8 mouse cellular contexts compared by ENCODE assay signal in genomic region chr2:173306734-173307525, GRCm38 (mm10). TPM values are rescaled to one million over a fixed set of nuclear protein-coding genes. Genes with fewer than 3 reads are reported as not detected.
DNase-seq lines count a peak whose midpoint lies in the region; ATAC-seq and TF ChIP-seq lines count a peak whose summit lies in the region.

No protein-coding gene starts in this region.

- peak; percentile 33 to 57 for DNase-seq in cerebellum, adult 18-20 months
- peak; percentile 69 to 78 for DNase-seq in frontal cortex, postnatal 25 days (ENCODE audit: low spot score in 2 of 2)
- DNase-seq in layer of hippocampus, adult 9-10 months (ENCODE audit: low spot score), result peak; percentile 59
- DNase-seq in right cerebral cortex, postnatal 25 days, result peak; percentile 80
- DNase-seq in liver, result no peak

- peaks cover 11% of the 10 kb centered on the region for H3K27me3 ChIP-seq in E14TG2a.4 (ENCODE audit: insufficient read depth, low read length)
- no peaks in the 10 kb centered on the region; the same call in none of the 2 replicates for H3K27me3 ChIP-seq in hindbrain, embryonic 12.5 days

- peaks cover 65% of the 10 kb centered on the region for H3K4me1 ChIP-seq in E14TG2a.4 (replicated peaks; ENCODE audit: low read depth, low read length)
- peaks cover 17% of the 10 kb centered on the region for H3K4me1 ChIP-seq in hindbrain, embryonic 12.5 days

- H3K9me3 ChIP-seq in E14TG2a.4 (ENCODE audit: low read length), result no peaks in the 10 kb centered on the region
- no peaks in the 10 kb centered on the region for H3K9me3 ChIP-seq in hindbrain, embryonic 12.5 days (replicated peaks)

- 0 out of 2 replicates have a peak overlapping the region, but pooled peaks have one; percentile 13 for H3K9ac ChIP-seq in hindbrain, embryonic 12.5 days

- H3K4me2 ChIP-seq in hindbrain, embryonic 12.5 days (replicated peaks), result peak overlapping the region; percentile 48

- H3K27ac ChIP-seq in hindbrain, embryonic 12.5 days, result peak overlapping the region; percentile 73

- peak; percentile 86 for ATAC-seq in hindbrain, embryonic 12.5 days (ENCODE audit: low FRiP score)
- peak; percentile 70 for ATAC-seq in megakaryocyte progenitor cell, adult 5-6 weeks (replicated peaks; ENCODE audit: poor library complexity)

- no peaks in the 10 kb centered on the region for H3K36me3 ChIP-seq in E14TG2a.4 (ENCODE audit: insufficient read depth, low read length)
- H3K36me3 ChIP-seq in hindbrain, embryonic 12.5 days, result no peaks in the 10 kb centered on the region

- peak overlapping the region; percentile 32 for H3K4me3 ChIP-seq in E14TG2a.4 (replicated peaks; ENCODE audit: low read length)
- H3K4me3 ChIP-seq in hindbrain, embryonic 12.5 days, result no peak overlapping the region

- TF ChIP-seq CTCF in E14TG2a.4 (conservative IDR thresholded peaks at IDR 0.05; ENCODE audit: low read length), result no peak

- 30% methylated on average over 11 of the region's 11 CpGs for WGBS in hindbrain, embryonic 12.5 days

RNA-seq across cellular contexts. Expression of gene Pmepa1, which starts 30.6 kb away (rescaled TPM):
- polyA plus RNA-seq in hindbrain, embryonic 12.5 days (2016; fragmentation: Nextera tagmentation; extraction: Ambion mirVana), result 5.6 and 6.3 TPM in 2 replicates
- 0.17 and 0.32 TPM in 2 replicates for total RNA-seq in megakaryocyte progenitor cell, adult 5-6 weeks (2015)
- 0.12 and 0.24 TPM in 2 replicates for total RNA-seq in megakaryocyte progenitor cell, adult 5-6 weeks (2017)
